Mouse (Mus musculus): ENCODE measurements around the gene 9930021J03Rik.

DNA sequence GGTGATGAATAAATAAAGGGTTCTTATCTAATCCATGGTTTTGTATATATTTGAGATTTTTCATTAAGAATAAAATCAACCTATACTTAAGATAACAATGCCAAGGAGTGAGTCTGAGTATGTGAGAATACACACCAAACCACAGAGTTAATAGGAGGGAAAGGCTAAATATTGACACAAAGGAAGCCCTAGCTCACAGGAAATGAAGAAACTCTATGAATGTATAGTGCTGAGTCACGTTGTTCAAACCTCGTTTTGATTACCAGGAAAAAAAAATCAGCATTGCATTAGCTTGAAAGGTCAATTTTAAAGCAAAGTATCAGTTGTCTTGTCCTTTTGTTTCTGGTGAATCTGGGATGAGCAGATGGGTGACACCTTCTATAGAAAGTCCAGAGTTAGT lies 19.2 kb upstream of the 9930021J03Rik start:
- no peak for TF ChIP-seq POLR2A (IDR thresholded peaks at IDR 0.05; ENCODE audit: insufficient read depth, low read length)
- TF ChIP-seq EP300 (IDR thresholded peaks at IDR 0.05; ENCODE audit: insufficient read depth, low read depth, low read length): no peak
- no peak for TF ChIP-seq CTCF (IDR thresholded peaks at IDR 0.05; ENCODE audit: low read depth, low read length)

Data from ES-Bruce4 (cell line).